Mouse (Mus musculus) ES-E14 (cell line): Measurements from ENCODE around the gene Hgfac. TPM values are rescaled to one million over a fixed set of nuclear protein-coding genes. Genes with fewer than 3 reads are reported as not detected.

Source experiments
- DNase-seq: peaks from one replicate; pipeline ENCODE4 v3.0.0-alpha.2; 2013; ENCODE audit warnings: low read depth, low spot score
- H3K27ac ChIP-seq: 2 replicates; pipeline ENCODE4 v1.5.1; 2012; ENCODE audit warnings: low read depth, mild to moderate bottlenecking, low read length, moderate library complexity, mixed read lengths; ENCODE audit not compliant: poor library complexity, insufficient read depth, severe bottlenecking
- H3K36me3 ChIP-seq: 2 replicates; pipeline ENCODE4 v1.6.1; 2012; ENCODE audit warnings: mild to moderate bottlenecking, low read length, moderate library complexity, mixed read lengths; ENCODE audit not compliant: control insufficient read depth, poor library complexity, insufficient read depth, severe bottlenecking
- H3K4me1 ChIP-seq, 2 experiments: fragments of 150-350 bp in 1 of 2; sonication (generic) in 1 of 2; 2 replicates each; pipeline ENCODE4 v1.6.1; 2012; ENCODE audit warnings: low read length in 2 of 2, mild to moderate bottlenecking in 1 of 2, mixed read lengths in 1 of 2; ENCODE audit not compliant: control insufficient read depth in 2 of 2, insufficient read depth in 2 of 2, poor library complexity in 1 of 2
- H3K4me3 ChIP-seq, 2 experiments: fragments of 150-350 bp in 1 of 2; sonication (generic) in 1 of 2; 2 replicates each; pipeline ENCODE4 v1.5.1; 2012; ENCODE audit warnings: low read length in 2 of 2, low read depth in 1 of 2, mild to moderate bottlenecking in 1 of 2, mixed read lengths in 1 of 2; ENCODE audit not compliant: insufficient read depth in 1 of 2, poor library complexity in 1 of 2, severe bottlenecking in 1 of 2
- H3K9ac ChIP-seq: 2 replicates; pipeline ENCODE4 v1.6.1; 2012; ENCODE audit warnings: low read depth, mild to moderate bottlenecking, low read length, mixed read lengths; ENCODE audit not compliant: poor library complexity, insufficient read depth, severe bottlenecking
- H3K9me3 ChIP-seq: fragments of 150-350 bp; sonication (generic); 2 replicates; pipeline ENCODE4 v1.6.1; 2012; ENCODE audit warnings: low read depth, mild to moderate bottlenecking, low read length; ENCODE audit not compliant: control insufficient read depth, insufficient read depth
- CHD2 ChIP-seq: IDR thresholded peaks from 2 replicates; pipeline ENCODE4 v1.6.1; 2014; ENCODE audit warnings: mild to moderate bottlenecking, low read depth, low read length, inconsistent platforms
- HCFC1 ChIP-seq: IDR thresholded peaks from 2 replicates; pipeline ENCODE4 v1.6.1; 2012; ENCODE audit warnings: low read length, inconsistent platforms, borderline replicate concordance; ENCODE audit not compliant: insufficient read depth
- MAFK ChIP-seq: IDR thresholded peaks from 2 replicates; pipeline ENCODE4 v1.6.1; 2014; ENCODE audit warnings: mild to moderate bottlenecking, low read depth, low read length, inconsistent platforms; ENCODE audit not compliant: insufficient read depth
- ZC3H11A ChIP-seq: IDR thresholded peaks from 2 replicates; pipeline ENCODE4 v1.6.1; 2012; ENCODE audit warnings: low read depth, mild to moderate bottlenecking, inconsistent platforms, low read length, borderline replicate concordance
- ZNF384 ChIP-seq: IDR thresholded peaks from 2 replicates; pipeline ENCODE4 v1.6.1; 2012; ENCODE audit warnings: low read depth, low read length, inconsistent platforms
- in situ Hi-C, 2 experiments: fragments of 600-800 bp; cut with MboI; formaldehyde crosslinking; loops; one replicate each; pipeline ENCODE4 v1.15.1; 2025; ENCODE audit warnings: low sequenced_read_pairs in 2 of 2, inconsistent platforms in 1 of 2; ENCODE audit not compliant: unreplicated experiment in 2 of 2
- total RNA-seq: library from RNA; depleted of rRNA; stranded (reverse); fragments of 300-350 nt; gene quantifications from 2 replicates; pipeline ENCODE4 v1.2.3, GENCODE M21; 2012

The Hgfac gene
- total RNA-seq, 1 experiment, result 0.58 TPM

GRCm38 (mm10) chr5:35003611-35004162 lies 37.6 kb upstream of the Hgfac start:
- no peak overlapping the region for H3K9ac ChIP-seq
- H3K4me3 ChIP-seq, result no peak overlapping the region
- H3K36me3 ChIP-seq, result no peaks in the 10 kb centered on the region
- TF ChIP-seq MAFK (no peak), ZNF384 (no peak), CHD2 (no peak), HCFC1 (no peak), ZC3H11A (no peak)
- DNase-seq, result no peak
- in situ Hi-C loops, result no loop called here
- H3K4me1 ChIP-seq, result peaks cover 0 to 11% of the 10 kb centered on the region in 2 experiments; a peak in 2 of 4 replicates
- no peak overlapping the region for H3K27ac ChIP-seq
- H3K9me3 ChIP-seq, result no peaks in the 10 kb centered on the region

- TF ChIP-seq ZNF384, result no peak
- TF ChIP-seq ZC3H11A, result no peak
- no peak for TF ChIP-seq CHD2
- TF ChIP-seq MAFK, result no peak
- TF ChIP-seq HCFC1, result no peak
- H3K9me3 ChIP-seq, result no peaks in the 10 kb centered on the region
- H3K4me3 ChIP-seq, result no peak overlapping the region
- no peak overlapping the region for H3K9ac ChIP-seq
- peaks cover 0 to 7% of the 10 kb centered on the region in 2 experiments; a peak in 1 of 4 replicates for H3K4me1 ChIP-seq
- in situ Hi-C loops, result no loop called here
- DNase-seq, result no peak
- no peaks in the 10 kb centered on the region for H3K36me3 ChIP-seq
- H3K27ac ChIP-seq, result no peak overlapping the region
These were observed 36.5 kb upstream of the Hgfac start for GRCm38 (mm10) chr5:35004769-35005168.

- no peaks in the 10 kb centered on the region for H3K36me3 ChIP-seq
- H3K27ac ChIP-seq, result no peak overlapping the region
- in situ Hi-C loops, result no loop called here
- no peak for DNase-seq
- no peak overlapping the region for H3K4me3 ChIP-seq
- no peaks in the 10 kb centered on the region for H3K9me3 ChIP-seq
- TF ChIP-seq HCFC1 (no peak), CHD2 (no peak), ZC3H11A (no peak), ZNF384 (no peak), MAFK (no peak)
- H3K9ac ChIP-seq, result no peak overlapping the region
- peaks cover 0 to 7% of the 10 kb centered on the region in 2 experiments; a peak in 1 of 4 replicates for H3K4me1 ChIP-seq
These were observed 35.6 kb upstream of the Hgfac start for GRCm38 (mm10) chr5:35005659-35006058.

- DNase-seq, result no peak
- TF ChIP-seq CHD2, result no peak
- TF ChIP-seq ZNF384, result no peak
- no peak for TF ChIP-seq MAFK
- TF ChIP-seq HCFC1, result no peak
- no peak for TF ChIP-seq ZC3H11A
- Histone ChIP-seq H3K27ac (no peak overlapping the region), H3K9ac (no peak overlapping the region), H3K4me3 (no peak overlapping the region), H3K36me3 (no peaks in the 10 kb centered on the region), H3K9me3 (no peaks in the 10 kb centered on the region), H3K4me1 (peaks cover 0 to 7% of the 10 kb centered on the region in 2 experiments; a peak in 1 of 4 replicates)
- in situ Hi-C loops, result no loop called here
These were observed 34.7 kb upstream of the Hgfac start for GRCm38 (mm10) chr5:35006599-35006998.

- Histone ChIP-seq H3K27ac (no peak overlapping the region), H3K9ac (no peak overlapping the region), H3K4me1 (no peaks in the 10 kb centered on the region), H3K4me3 (no peak overlapping the region), H3K36me3 (no peaks in the 10 kb centered on the region), H3K9me3 (no peaks in the 10 kb centered on the region)
- DNase-seq, result no peak
- in situ Hi-C loops, result no loop called here
- TF ChIP-seq CHD2 (no peak), HCFC1 (no peak), MAFK (no peak), ZNF384 (no peak), ZC3H11A (no peak)
These were observed 32.1 kb upstream of the Hgfac start for GRCm38 (mm10) chr5:35009163-35009562.
